Mouse (Mus musculus) adrenal gland, adult 10 weeks (tissue): ENCODE measurements around the gene Wsb1. TPM values are rescaled to one million over a fixed set of nuclear protein-coding genes. Genes with fewer than 3 reads are reported as not detected.

Experiments used
- polyA plus RNA-seq: library from polyadenylated mRNA; stranded (reverse); fragments of 350-450 nt; fragmentation: Illumina TruSeq; extraction: RNeasy Lipid Tissue Mini Kit (QIAGEN cat#74804); gene quantifications from one replicate; pipeline ENCODE4 v1.2.3, GENCODE M21; 2014; ENCODE audit warnings: low read depth, low replicate concordance

The Wsb1 gene
- 101 TPM for polyA plus RNA-seq

DNA sequence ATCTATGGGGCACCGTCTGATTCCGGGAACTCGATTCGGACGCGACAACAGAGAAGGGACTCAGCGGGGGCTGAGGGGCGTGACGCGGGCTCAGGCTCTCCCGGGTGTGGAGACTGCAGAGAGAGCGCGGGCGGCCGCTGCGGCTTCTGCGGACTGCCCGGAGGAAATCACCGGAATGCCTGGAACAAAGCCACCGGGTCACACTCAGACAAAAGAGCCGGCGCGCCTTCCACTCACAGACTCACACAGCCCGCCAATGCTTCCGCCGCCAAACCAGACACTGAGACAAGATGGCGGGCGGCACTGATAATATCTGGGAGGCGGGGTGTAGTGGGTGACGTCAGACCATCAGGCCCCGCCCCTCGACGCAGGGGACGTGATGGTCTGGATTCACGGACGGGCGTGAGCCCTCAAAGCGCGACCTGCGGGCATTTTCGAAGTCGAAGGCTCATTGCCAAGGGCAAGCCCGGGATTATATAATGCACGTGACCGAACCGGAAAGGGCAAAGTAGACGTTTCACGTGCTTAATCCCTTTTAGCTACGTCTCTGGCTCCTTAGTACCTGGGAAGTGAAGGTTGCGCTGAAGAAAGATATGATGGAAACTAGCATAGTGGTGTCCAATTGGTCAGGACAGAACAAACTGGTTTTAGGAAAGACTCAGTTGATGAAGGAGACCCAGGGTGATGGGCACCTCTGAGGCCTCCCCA is at the start of gene Wsb1:
Gene Wsb1 (minus strand): TSS at position 281 of the 708 bp plus-strand sequence.

DNA sequence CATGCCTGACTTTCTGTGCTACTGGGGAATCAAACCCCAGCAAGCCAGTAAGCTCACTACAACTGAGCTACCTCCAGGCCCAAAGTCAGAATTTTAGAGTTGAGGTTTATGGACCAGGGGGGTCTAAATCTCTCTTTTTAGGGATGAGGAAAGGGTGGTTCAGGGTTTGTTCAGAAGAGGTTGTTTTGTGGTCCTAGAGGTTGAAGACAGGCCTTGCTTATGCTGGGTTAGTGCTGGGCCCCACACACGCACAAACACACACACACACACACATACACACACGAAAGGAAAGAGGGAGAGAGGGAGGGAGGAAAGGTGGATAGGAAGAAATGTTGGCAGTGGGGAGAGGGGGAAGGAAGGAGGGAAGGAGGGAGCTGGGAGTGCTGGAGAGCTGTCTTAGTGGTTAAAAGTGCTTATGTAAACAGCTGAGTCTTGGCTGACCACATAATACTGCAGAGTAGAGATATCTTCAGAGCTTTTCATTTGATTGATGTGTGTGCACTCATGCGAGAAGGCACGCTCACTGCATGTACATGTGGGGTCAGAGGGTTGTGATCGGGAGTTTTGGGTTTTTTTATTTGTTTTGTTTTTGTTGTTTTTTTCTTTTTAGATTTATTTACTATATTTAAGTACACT is 42.5 kb upstream of the Wsb1 start, which contains the start of gene Gm9964:
Gene Gm9964 (minus strand): TSS at position 51 of the 636 bp plus-strand sequence.

Other genes with a start within 250 kb of the Wsb1 start
- 0.52 TPM for gene Ksr1, start 108.3 kb downstream of the Wsb1 start, polyA plus RNA-seq
- not detected for gene Gm9964, start 42.2 kb upstream of the Wsb1 start, polyA plus RNA-seq
- gene Nf1, start 85.0 kb upstream of the Wsb1 start, polyA plus RNA-seq, result 49.9 TPM
- 30.3 TPM for gene Omg, start 249.4 kb upstream of the Wsb1 start, polyA plus RNA-seq